Mouse (Mus musculus) small intestine, adult 2 months (tissue): ENCODE results near the gene Eef1akmt1.

Experiments
- CTCF ChIP-seq: fragments of 200-500 bp; IDR thresholded peaks from 2 replicates; pipeline ENCODE4 v1.5.1; 2012; ENCODE audit warnings: low read depth, mild to moderate bottlenecking, control low read depth, inconsistent platforms, low read length, moderate library complexity, mixed read lengths; ENCODE audit not compliant: insufficient replicate concordance, insufficient read length; ENCODE audit errors: extremely low read depth
- POLR2A ChIP-seq: fragments of 200-500 bp; IDR thresholded peaks from 2 replicates; pipeline ENCODE4 v1.6.1; 2012; ENCODE audit warnings: low read depth, mild to moderate bottlenecking, control low read depth, inconsistent platforms, low read length, moderate library complexity

DNA sequence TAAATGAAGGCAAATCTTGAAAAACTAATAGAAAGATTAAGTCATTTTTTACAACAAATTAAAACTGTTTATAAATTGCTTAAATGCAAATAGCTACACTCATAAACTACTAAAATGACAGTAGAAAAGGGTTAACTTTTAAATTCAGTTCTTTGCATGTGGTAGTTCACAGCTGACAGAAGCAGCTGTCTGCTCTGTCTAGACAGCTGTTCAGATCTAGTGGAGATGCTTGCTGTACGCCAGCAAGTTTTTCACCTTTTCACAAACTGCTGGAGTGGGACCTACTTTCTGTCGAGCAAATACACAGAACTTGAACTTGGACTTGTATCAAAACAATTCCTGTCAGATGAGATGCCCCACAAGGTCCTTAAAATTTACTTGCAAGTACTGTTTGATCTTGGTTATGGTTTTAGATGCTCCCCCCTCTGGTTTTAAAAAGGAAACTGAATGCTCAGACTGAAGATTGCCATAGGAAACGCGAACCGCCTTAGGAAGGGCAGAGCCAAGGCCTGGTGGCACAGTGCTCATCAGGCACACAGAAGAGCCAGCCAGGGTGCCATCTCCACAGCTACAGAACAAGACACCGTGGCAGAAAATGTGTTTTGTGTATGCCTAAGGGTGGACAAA is 45.0 kb upstream of the Eef1akmt1 start:
- TF ChIP-seq POLR2A (no peak), CTCF (no peak)
